Mouse (Mus musculus) frontal cortex, postnatal 36 days (tissue): ENCODE data around the gene Anks1b.

Source experiments
- DNase-seq, 2 experiments: peaks; one replicate each; pipeline ENCODE4 v3.0.0; 2022; ENCODE audit warnings: low spot score in 2 of 2

The Anks1b gene

DNA sequence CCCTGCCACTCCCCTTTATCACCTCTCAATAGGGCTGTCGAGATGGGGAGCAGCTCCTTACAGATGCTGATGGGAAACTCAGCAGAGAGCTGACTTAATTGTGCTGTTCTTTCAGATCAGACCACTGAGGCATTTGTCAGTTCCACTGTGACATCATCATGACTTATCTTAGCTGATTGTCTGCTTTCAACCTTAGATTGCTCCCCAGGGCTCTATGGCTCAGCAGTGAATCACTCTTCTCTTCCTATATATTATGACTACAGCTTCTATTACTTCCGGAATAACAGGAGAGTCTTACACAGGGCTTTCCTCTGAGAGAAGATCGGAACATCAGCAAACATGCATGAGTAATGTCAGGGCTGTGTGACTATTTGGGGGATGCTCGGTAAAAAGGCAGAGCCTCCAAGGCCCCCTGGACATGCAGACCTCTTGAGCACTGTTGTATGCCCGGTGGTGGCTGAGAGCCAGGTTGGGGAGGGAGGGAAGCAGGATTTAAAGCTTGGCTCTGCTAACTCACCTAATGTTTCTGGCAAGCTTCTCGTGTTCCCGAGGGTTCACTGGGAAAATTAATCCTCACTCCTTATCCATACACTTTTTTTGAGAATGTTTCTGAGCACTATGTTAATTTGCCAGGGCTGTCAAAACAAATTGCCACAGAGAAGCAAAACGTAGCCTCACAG, 936.7 kb downstream of the Anks1b start:
- DNase-seq = no peak

DNA sequence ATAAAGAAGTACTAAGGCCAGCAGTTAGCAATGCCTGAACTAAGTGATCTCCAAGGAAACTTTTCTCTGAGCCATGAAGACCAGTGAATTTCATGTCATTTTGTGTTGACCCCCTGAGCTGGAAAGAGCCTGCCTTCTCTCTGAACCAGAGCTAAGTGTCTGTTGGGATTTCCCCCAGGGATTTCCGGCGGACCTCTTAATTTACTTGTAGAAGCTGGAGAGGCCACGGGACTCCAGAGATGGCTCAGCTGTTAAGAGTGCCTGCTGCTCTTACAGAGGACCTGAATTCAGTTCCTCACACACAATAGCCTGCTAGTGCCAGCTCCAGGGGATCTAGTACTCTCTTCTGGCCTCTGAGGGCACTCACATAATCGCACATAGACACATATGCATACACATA, 938.1 kb downstream of the Anks1b start:
- no peak for DNase-seq

DNA sequence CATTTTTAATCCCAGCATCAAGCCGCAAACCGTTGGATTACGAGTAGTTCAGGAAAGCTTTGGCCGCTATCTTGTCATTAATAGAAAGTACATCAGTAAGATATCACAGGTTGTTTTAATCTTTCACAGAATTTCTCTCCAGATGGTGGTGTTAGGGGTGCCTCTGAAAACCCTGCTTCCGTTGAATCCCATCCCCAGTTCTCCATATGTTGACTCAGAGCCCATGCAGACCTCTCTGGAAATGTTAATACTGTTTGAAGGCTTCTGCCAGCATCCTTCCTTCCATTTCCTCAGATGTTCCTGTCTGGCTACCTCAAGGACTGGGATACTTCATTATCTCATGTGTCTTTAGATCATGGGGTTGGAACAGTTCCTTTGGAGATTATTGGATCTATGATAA, 940.0 kb downstream of the Anks1b start:
- no peak for DNase-seq

DNA sequence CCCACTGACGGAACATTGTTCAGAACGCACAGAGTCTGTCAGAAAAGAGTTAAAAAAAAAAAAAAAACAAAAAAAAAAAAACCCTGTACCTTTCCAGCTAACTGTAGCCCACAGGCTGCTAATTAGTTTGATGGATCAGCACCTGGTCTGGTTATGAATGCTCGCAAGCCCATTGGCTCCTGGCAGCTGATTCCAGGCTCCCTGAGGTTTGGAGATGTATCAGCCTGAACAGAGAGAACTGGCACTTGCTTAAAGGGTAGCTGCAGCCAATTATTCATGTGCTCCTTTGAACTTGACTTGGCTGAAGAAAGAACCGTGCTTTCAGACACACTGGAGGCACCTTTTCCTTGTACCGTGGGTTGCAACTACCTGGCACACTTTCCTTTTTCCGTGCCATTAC, 941.1 kb downstream of the Anks1b start:
- no peak for DNase-seq

DNA sequence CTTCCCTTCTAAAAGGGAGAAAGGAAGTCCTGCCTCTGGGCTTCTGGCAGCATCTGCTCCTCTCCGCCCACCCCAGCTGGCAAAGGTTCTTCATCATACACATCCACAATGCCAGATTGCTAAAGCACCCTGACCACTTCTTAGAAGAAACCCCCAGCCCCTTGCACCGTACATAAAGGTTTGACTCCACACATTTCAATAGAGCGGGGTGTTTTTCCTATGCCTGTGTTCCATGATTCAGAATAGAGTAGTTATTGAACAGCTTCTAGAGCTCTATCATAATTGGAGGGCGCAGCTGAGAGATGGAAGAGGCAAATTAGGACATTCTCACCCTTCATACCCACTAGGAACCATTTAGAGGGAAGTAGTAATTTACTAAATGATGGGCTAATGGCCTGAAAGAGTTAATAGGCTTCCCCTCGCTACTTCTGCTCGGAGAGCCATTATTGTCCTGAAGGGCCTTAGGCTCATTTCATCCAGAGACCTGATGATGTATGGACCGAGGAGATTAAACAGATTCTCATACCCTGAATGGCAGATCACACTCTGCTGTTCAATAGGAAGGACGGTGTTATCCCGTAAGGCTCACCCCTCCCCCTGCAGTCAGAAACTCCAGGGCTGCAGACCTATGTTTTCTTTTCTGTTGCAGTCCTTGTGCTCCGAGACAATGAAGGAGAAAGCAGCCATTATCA, 945.1 kb downstream of the Anks1b start:
- no peak for DNase-seq

DNA sequence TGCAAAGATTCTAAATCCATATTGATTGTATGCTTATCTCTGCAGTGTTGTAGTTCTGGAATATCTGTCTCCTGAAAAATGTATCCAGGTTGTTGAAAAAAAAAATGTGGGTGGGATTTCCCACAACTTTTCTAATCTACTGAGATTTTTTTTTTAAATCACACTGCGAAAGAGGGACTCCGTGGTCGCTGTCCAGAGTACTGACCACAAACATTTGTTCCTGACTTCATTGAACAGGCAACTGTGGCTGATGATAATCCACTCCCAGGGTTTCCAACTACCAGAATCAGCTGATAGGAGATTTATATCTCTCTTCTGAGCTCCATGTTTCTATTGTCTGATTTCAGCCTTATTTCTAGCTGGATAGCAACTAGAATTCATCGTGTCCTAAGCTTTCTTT, 950.1 kb downstream of the Anks1b start:
- DNase-seq = no peak

DNA sequence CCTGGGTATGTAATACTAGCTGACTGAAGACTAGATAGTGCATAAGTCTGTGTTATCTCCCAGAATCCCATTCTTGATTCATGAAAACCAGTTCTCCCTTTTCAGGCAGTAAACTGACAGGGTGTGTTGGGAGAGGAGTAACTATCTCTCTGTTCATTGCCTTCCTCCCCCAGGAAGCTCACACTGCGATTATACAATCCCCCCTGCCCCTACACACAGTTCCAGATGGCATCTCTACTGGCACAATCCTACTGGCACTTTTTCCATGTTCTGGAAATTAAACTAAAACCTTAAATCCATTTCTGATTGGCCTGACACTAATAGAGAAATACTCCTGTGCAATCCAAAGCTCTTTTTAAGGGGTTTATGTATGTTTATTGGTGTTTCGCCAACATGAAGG, 951.4 kb downstream of the Anks1b start:
- DNase-seq = no peak

DNA sequence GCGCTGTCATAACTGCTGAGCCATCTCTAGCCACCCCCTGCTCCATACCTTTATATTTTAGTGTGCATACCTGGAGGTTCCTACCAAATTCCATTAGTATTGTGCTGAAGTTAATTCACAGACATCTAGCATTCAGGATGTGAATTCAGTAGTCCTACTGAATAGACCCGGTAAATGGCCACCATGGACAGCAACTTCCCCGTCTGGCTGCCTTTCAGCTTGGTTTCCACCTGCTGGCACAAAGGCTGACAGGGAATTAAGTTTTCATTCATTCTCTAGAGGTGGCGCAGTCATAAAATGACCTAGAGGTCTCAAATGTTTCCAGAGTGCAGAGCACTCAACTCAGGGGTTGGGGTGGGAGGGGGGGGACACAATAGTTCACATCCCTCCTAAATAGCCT, 953.6 kb downstream of the Anks1b start:
- no peak for DNase-seq

DNA sequence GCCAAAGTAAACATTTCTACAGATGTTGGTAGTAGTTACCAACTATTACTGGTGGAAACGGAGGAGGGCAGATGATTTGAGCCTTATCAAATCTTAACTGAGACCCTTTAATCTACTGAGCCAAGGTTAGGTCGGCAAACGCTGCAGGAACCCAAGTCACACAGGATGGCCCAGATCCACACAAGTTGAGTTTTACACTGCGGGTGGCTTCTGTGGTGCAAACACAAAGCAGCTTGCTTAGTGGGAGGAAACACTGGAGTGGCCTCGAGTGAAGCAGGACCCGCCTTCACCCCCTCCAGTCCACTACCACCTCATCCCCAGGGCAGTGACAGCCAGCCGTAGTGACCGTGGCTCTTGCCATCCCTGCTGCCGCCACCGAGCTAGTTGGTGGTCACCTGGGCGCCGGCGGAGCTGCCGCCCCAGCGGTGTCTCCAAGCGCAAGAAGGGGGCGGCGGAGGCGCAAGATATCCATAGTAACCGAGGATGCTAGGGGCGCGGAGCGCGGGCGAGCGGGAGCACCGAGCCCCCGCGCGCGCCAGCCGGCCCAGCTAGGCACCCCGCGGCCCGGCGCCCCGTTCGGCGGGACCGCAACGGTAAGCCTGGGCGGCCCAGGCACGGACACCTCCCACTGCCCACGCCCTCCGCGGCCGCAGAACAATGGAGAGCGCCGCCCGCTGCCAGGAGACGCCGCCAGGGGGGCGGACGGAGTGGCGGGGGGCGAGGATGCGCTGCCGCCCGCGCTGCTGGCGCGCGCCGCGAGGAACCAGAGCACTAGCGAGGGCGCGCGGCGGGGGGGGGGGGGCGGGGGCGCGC, 955.5 kb downstream of the Anks1b start:
- peak; percentile 70 to 73 for DNase-seq

DNA sequence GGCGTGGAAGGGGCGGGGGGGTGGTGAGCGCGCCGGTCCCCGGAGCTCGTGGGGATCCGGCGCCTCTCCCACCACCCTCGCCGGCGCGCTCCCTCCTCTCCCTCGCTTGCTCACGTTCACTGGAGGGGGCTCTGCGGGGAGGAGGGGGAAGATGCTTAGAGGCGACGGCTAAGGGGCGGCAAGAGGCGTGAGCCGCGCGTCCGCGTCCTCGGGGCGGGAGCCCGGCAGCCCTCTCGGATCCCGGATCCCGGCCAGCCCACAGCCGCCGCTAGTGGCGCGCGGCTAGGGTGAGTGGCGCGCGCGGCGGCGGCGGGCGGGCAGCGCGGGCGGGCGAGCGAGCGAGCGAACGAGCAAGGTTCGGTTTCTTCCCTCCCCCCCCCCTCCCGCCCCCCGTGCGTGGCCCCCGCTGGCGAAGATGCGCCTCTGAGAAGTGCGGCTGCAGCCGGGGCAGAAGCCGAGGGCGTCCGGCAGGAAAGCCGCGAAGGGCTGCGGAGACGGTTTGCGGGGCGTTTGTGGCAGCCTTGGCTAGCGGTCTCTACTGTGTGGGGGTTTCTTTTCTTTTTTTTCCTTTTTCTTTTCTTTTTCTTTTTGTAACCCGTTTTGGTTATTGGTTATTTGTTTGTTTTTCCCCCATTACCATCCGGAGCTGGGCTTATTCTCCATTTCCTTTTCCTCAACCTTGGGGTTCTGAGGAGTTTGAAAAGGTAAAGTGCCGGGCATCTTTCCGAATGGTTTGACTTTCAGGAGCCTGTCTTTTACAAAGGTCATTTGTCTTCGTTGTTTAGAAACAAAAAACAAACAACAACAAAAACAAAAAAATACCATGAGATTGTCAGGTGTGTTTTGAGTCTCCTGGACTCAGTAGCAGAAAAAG, 956.3 kb downstream of the Anks1b start:
- peak; percentile 63 to 67 for DNase-seq

DNA sequence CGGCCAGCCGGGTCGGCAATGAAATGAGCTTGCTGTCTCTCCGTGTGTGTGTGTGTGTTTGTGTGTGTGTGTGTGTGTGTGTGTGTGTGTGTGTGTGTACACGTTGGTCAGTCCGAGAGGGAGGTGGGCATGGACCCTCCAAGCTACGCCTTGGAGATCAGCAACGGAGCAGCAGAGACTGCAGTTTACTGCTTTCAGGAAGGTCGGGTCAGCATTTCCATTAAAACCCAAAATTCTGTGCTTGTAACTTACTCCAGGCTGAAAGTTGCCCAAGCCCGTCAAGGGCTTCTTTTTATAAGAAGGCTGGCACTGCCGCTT, 956.9 kb downstream of the Anks1b start:
- DNase-seq = no peak

DNA sequence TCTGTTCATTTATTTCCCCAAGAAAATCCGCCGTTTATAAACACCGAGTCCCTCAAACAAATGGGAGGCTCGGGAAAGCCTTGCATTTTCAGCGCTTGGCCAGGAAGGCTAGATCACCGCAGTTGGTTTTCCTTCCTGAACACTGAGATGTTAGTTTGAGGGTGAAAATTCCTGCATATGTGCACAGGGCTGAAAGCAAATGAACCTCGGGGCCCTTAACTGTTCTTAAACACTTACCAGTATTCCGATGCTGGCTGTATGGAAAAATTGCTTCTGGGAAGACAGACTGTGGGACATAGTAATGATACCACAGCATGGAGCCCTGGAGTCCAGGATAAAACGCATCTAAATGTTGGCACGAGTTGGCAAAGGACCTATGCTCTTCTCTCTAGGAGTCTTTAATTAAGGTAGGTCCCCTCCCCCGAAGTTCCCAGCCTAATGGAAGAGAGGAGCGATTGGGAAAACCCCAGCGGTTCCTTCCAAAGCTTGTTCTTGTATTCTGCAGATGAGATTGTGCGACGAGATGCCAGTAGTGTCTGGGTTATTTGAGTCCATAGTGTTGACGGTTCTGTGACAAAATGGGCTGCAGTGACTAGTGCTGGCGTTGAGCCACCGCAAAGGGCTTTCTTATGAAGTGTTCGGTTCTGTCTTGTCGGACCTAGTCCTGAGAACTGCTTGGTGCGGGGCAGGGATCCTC, 957.4 kb downstream of the Anks1b start:
- peak; percentile 55 to 56 for DNase-seq

DNA sequence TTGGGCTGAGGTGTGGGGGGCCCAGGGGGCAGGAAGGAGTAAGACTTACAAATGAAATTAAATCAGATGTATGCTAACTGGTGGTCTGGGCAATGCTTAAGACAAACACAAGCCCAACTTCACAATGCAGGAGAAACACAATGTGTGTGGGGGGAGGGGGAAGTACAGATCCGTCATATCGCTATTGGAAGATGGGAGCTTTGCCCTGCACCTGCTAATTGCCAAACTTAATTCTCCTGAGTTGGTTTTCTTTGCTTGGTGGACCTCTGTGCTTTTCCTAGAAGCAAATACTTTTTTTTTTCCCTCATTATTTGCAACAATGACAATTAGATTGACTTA, 957.9 kb downstream of the Anks1b start:
- no peak for DNase-seq

DNA sequence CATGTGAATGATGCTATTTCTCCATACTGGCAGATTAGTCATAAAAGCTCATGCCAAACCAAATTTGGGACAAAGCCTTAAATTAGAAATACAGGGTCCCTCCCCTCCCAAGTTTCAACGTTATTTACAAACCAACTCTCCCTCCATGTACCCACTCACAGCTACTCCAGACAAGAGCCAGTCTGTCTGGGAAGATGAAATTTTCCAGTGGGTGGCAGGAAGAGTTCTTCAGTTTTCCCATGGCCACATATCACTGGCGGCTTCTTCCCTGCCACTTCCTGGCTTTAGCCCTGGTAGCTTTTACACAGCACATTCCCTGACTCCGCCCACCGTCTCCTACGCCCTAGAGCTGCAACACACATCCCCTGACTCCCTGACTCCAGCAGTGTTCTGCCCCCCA, 961.0 kb downstream of the Anks1b start:
- DNase-seq = peak in 1 of 2 experiments; percentile 58

DNA sequence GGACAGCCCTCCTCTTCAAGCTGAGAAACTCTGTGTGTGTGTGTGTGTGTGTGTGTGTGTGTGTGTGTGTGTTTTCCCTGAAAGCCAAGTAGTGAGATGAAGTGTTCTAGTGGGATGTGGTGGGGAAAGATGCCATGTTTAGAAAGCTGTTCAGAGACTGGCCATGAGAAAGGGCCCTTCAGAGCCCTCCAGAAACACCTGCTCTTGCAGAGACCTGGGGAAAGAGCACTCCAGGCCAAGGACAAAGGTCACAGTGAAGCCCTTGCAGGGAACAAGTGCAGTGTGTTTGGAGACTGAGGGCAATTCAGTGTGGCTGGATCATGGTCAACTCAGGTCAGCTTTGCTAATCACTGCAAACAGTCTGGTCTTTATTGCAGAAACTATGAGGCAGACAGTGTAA, 961.9 kb downstream of the Anks1b start:
- no peak for DNase-seq

DNA sequence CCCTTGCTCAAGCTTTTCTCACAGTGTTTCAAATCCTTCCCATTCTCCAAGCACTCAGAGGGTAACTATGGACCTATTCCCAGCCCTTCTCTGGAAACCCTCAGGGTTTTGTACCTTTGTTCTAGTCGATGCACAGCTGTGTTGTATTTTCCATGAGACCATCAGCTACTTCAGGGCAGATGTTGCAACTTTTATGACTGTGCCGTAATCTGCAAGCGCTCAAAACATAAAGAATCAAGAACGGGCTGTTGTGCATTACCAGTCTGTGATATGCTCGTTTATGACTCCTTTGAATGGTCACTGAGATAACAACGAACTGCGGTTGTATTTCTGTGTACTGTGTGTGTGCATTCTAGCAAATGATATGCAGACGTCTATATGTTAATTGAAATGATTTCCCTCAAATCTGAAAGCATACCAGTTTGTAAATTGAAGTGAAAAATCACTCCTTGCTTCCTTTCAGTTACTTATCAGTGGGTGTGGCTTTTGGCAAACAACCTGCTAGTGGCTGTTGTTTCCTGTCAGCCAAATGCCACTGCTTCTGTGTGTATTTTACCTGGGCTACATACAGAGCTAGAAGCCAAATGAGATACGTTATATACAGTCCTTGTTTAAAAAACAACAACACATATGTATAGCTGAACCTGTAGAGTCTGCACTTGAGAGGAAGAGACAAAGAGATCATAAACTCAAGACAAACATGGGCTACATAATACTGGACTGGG, 966.5 kb downstream of the Anks1b start:
- no peak for DNase-seq

DNA sequence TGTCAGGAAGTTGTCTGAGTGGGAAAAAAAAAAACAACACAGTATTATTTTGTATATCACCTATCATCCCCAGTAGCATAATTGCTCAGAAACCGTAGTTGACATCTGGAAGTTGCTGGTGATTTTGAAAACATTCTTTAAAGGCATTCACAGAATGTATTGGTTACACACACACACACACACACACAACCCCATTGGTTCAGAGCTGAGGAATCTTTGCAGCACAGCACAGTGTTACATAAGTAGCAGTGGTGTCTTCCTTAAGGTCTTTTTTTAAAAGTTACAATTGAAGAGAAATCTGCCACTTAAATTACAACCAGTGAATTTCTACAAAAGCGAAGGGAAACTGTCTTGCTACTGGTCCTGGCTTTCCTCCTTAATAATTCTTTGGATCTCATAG, 969.1 kb downstream of the Anks1b start:
- DNase-seq = no peak

DNA sequence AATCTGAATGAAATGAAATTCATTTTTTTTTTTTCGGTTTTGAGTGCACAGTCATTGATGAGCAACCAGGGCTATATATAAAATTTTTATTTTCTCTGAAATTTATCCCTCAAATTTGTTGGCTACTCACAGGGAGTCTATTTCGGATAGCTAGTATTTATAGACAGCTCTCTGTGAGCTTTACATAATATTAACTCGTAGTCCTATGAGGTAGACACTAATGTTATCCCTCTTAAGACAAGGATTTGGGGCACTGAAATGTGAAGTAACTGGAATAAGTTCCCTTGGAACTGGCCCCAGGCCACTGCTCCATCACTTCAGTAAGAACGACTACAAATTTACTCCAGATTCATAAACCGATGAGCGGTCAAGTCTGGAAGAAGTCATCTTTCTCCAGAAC, 977.8 kb downstream of the Anks1b start:
- no peak for DNase-seq

DNA sequence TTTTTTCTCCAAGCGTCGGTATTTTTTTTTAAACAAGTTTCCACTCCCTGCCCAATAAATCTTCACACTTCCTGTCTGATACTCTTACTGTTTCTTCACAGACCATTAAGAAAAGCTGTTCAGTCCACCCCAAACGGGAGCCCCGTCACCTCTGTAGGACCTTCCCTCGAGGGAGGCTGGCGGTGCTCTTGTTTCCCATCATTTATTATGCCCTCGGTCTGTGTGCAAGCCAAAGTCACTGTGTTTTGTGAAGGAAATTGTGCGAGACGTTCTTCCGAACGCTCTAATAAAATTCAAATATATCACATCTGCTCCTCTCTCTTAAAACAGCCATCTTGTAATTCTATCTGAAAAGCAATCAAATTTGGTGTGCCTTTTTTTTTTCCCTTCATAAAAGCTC, 978.7 kb downstream of the Anks1b start:
- no peak for DNase-seq

DNA sequence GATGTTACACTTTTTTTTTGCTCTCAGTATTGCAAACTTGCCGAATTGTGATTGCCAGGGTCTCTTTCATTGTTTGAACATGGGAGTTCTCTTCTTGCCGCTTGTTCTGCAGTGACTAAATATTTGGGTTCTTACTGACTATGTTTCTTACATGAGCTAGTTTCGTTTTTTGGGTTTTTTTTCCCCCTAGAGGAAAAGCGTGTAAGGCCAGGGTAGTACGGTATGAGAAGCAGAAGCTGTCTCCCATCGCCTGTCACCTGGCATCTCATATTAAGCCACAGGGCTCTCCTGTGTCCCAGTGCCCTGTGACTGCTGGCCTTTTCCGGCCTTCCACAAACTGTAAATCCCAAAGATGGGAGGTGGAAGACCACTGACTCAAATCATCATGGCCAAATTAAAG, 979.1 kb downstream of the Anks1b start:
- DNase-seq = no peak

DNA sequence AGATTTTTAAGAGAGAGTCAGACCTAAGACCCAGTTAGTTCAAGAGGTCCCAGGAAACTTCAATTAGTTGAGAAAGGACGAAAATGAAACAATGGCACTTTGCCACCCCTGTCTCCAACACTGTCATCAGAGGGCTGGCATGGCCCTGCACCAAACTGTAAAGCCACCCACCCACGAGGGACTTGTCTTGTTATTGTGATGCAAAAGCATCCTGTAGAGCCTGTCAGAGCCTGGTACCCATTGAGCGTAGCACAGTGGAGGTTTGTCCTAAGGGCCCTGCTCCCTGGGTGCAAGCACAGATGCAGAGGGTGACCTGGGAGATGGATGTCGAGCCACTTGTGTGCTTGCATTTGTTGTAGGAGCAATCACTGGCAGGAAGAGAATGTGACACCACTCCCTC, 983.4 kb downstream of the Anks1b start:
- no peak for DNase-seq
